Mouse (Mus musculus) stomach, postnatal 0 days (tissue): ENCODE measurements around the gene Nedd9.
"Not testable (repeated sequence)": the region's sequence is repeated elsewhere in the genome, so short reads cannot be mapped to it uniquely, and the experiment has no call there.

ENCODE experiments used
- CTCF ChIP-seq: IDR thresholded peaks from 2 replicates; pipeline ENCODE4 v1.5.1; 2016; ENCODE audit warnings: antibody characterized with exemption, low read depth, mild to moderate bottlenecking, moderate library complexity
- EP300 ChIP-seq: optimal IDR thresholded peaks from 2 replicates; pipeline ENCODE3; 2016; ENCODE audit warnings: antibody characterized with exemption

- TF ChIP-seq CTCF, EP300: not testable (repeated sequence)
Measured at GRCm38 (mm10) chr13:41366609-41367008, 120.6 kb downstream of the Nedd9 start.
